Mouse (Mus musculus): ENCODE results near the gene March1. TPM values are rescaled to one million over a fixed set of nuclear protein-coding genes. Genes with fewer than 3 reads are reported as not detected.
"Not testable (repeated sequence)": the region's sequence is repeated elsewhere in the genome, so short reads cannot be mapped to it uniquely, and the experiment has no call there.

Gene March1
- total and polyA plus RNA-seq, 3 experiments = 0.04 TPM; not detected in 2

DNA sequence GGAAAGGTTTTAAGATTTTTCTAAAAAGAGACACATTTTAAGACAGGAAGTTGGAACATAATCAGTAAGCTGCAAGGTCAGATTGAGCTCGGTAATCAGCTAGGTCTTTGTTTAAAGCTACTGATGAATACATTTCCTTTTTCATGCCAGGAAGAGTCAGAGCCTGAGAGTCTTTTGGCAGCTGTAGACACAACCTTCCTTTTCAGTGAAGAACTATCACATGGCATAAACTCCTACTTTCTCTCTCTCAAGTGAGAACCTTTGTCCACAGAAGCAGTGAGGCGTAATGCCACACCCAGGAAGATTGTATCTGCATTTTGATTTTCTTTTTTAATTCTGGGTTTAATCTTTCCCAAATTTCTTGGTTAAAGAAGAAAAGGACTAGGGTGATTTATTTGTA, 795.4 kb downstream of the March1 start:
- DNase-seq (ENCODE audit: low read depth, low spot score) = no peak
- Histone ChIP-seq H3K27ac (ENCODE audit: control insufficient read depth, low read depth, low read length) (no peak overlapping the region), H3K4me3 (ENCODE audit: control insufficient read depth in 1 of 2, insufficient read depth in 1 of 2, low read depth in 2 of 2, low read length in 2 of 2) (no peak overlapping the region), H3K4me1 (ENCODE audit: control insufficient read depth in 1 of 2, insufficient read depth in 2 of 2, low read length in 2 of 2) (no peaks in the 10 kb centered on the region), H3K9ac (ENCODE audit: control insufficient read depth, low read depth, low read length, poor library complexity, severe bottlenecking) (no peak overlapping the region), H3K27me3 (ENCODE audit: control insufficient read depth in 1 of 2, insufficient read depth in 2 of 2, low read length in 2 of 2) (peaks cover 1 to 3% of the 10 kb centered on the region in 2 experiments; a peak in 2 of 4 replicates), H3K36me3 (ENCODE audit: control insufficient read depth in 1 of 2, insufficient read depth in 2 of 2, low read length in 2 of 2) (no peaks in the 10 kb centered on the region), H3K79me2 (ENCODE audit: control insufficient read depth, insufficient read depth, low read length, poor library complexity) (no peaks in the 10 kb centered on the region), H3K9me3 (replicated peaks; ENCODE audit: insufficient read depth, low read length) (no peaks in the 10 kb centered on the region)
- TF ChIP-seq ZKSCAN1 (IDR thresholded peaks at IDR 0.05; ENCODE audit: low read depth, low read length) (no peak), SMC3 (IDR thresholded peaks at IDR 0.05; ENCODE audit: low read depth, low read length) (no peak), NELFE (IDR thresholded peaks at IDR 0.05; ENCODE audit: low read depth, low read length) (no peak), MAX (IDR thresholded peaks at IDR 0.05; ENCODE audit: low read length) (no peak), TCF12 (IDR thresholded peaks at IDR 0.05; ENCODE audit: low read depth, low read length) (no peak), TAL1 (IDR thresholded peaks at IDR 0.05; ENCODE audit: low read length) (no peak), ZNF384 (IDR thresholded peaks at IDR 0.05; ENCODE audit: low read depth, low read length) (no peak)

- Histone ChIP-seq H3K27me3 (ENCODE audit: control insufficient read depth in 1 of 2, insufficient read depth in 2 of 2, low read length in 2 of 2) (peaks cover 0 to 3% of the 10 kb centered on the region in 2 experiments; a peak in 1 of 4 replicates), H3K79me2 (ENCODE audit: control insufficient read depth, insufficient read depth, low read length, poor library complexity) (no peaks in the 10 kb centered on the region), H3K4me1 (ENCODE audit: control insufficient read depth in 1 of 2, insufficient read depth in 2 of 2, low read length in 2 of 2) (no peaks in the 10 kb centered on the region), H3K36me3 (ENCODE audit: control insufficient read depth in 1 of 2, insufficient read depth in 2 of 2, low read length in 2 of 2) (no peaks in the 10 kb centered on the region), H3K27ac (ENCODE audit: control insufficient read depth, low read depth, low read length) (no peak overlapping the region), H3K4me3 (ENCODE audit: control insufficient read depth in 1 of 2, insufficient read depth in 1 of 2, low read depth in 2 of 2, low read length in 2 of 2) (no peak overlapping the region), H3K9ac (ENCODE audit: control insufficient read depth, low read depth, low read length, poor library complexity, severe bottlenecking) (no peak overlapping the region), H3K9me3 (replicated peaks; ENCODE audit: insufficient read depth, low read length) (no peaks in the 10 kb centered on the region)
- TF ChIP-seq ZC3H11A (IDR thresholded peaks at IDR 0.05; ENCODE audit: low read depth, low read length) (no peak), RAD21 (IDR thresholded peaks at IDR 0.05; ENCODE audit: low read depth, low read length) (no peak), TBP (IDR thresholded peaks at IDR 0.05; ENCODE audit: low read depth, low read length) (no peak)
- DNase-seq (ENCODE audit: low read depth, low spot score) = no peak
Observed at GRCm38 (mm10) chr8:66415234-66415633, 797.5 kb downstream of the March1 start.

DNA sequence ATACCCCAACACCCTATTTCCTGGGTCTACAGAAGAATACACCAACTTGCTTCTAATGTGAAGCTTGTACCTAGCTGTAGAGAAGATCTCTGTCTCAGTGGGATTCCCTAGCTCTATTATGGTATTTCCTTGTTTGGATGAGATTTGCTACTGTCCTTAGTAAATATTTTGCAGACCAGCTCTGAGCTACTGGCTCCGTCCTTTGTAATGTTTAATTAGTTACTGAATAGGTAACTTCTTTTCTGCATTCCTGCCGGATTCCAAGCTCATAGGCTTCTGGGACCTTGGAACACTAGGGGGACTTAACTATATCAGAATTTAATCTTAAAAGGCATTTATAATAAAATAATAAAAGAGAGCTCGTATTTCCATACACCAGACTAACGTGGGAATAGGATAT, 799.9 kb downstream of the March1 start:
- H3K36me3 ChIP-seq (ENCODE audit: control insufficient read depth in 1 of 2, insufficient read depth in 2 of 2, low read length in 2 of 2); H3K27ac ChIP-seq (ENCODE audit: control insufficient read depth, low read depth, low read length): not testable (repeated sequence)

GRCm38 (mm10) chr8:66430639-66431038, 812.9 kb downstream of the March1 start:
- H3K9ac ChIP-seq (ENCODE audit: control insufficient read depth, low read depth, low read length, poor library complexity, severe bottlenecking) = no peak overlapping the region
- H3K27me3 ChIP-seq (ENCODE audit: control insufficient read depth in 1 of 2, insufficient read depth in 2 of 2, low read length in 2 of 2) = no peaks in the 10 kb centered on the region; a peak in 1 of 4 replicates
- no peak overlapping the region for H3K27ac ChIP-seq (ENCODE audit: control insufficient read depth, low read depth, low read length)
- H3K9me3 ChIP-seq (replicated peaks; ENCODE audit: insufficient read depth, low read length) = no peaks in the 10 kb centered on the region
- H3K4me1 ChIP-seq (ENCODE audit: control insufficient read depth in 1 of 2, insufficient read depth in 2 of 2, low read length in 2 of 2) = no peaks in the 10 kb centered on the region
- no peaks in the 10 kb centered on the region for H3K79me2 ChIP-seq (ENCODE audit: control insufficient read depth, insufficient read depth, low read length, poor library complexity)
- H3K4me3 ChIP-seq (ENCODE audit: control insufficient read depth in 1 of 2, insufficient read depth in 1 of 2, low read depth in 2 of 2, low read length in 2 of 2) = no peak overlapping the region
- no peaks in the 10 kb centered on the region for H3K36me3 ChIP-seq (ENCODE audit: control insufficient read depth in 1 of 2, insufficient read depth in 2 of 2, low read length in 2 of 2)
- no peak for DNase-seq (ENCODE audit: low read depth, low spot score)
- TF ChIP-seq ZC3H11A (IDR thresholded peaks at IDR 0.05; ENCODE audit: low read depth, low read length) (no peak), CTCF (IDR thresholded peaks at IDR 0.05 in 2 of 3, conservative IDR thresholded peaks at IDR 0.05 in 1 of 3; ENCODE audit: control insufficient read depth in 1 of 3, insufficient read depth in 1 of 3, low read depth in 2 of 3, low read length in 3 of 3, poor library complexity in 1 of 3, severe bottlenecking in 1 of 3) (no peak), TCF12 (IDR thresholded peaks at IDR 0.05; ENCODE audit: low read depth, low read length) (no peak), EP300 (IDR thresholded peaks at IDR 0.05; ENCODE audit: low read depth in 1 of 2, low read length in 2 of 2) (no peak), KAT2A (conservative IDR thresholded peaks at IDR 0.05; ENCODE audit: low read depth, low read length) (no peak), CHD2 (IDR thresholded peaks at IDR 0.05; ENCODE audit: low read length) (no peak), CHD1 (IDR thresholded peaks at IDR 0.05; ENCODE audit: low read depth, low read length) (no peak), MAX (IDR thresholded peaks at IDR 0.05; ENCODE audit: low read length) (no peak), POLR2A (IDR thresholded peaks at IDR 0.05; ENCODE audit: control insufficient read depth in 1 of 2, insufficient read depth in 1 of 2, low read depth in 1 of 2, low read length in 2 of 2, poor library complexity in 1 of 2) (no peak), GATA1 (IDR thresholded peaks at IDR 0.05; ENCODE audit: low read depth, low read length) (no peak), RCOR1 (IDR thresholded peaks at IDR 0.05; ENCODE audit: low read depth, low read length) (no peak), GABPA (IDR thresholded peaks at IDR 0.05; ENCODE audit: low read depth, low read length) (no peak), E2F4 (IDR thresholded peaks at IDR 0.05; ENCODE audit: borderline replicate concordance, low read depth, low read length) (no peak), NRF1 (IDR thresholded peaks at IDR 0.05; ENCODE audit: insufficient read depth, low read depth, low read length, poor library complexity, severe bottlenecking) (no peak), UBTF (IDR thresholded peaks at IDR 0.05; ENCODE audit: borderline replicate concordance, insufficient read depth, low read depth, low read length) (no peak)

More for the DNA sequence above, 799.9 kb downstream of the March1 start:
- not testable (repeated sequence) for H3K9ac ChIP-seq (ENCODE audit: control insufficient read depth, low read depth, low read length, poor library complexity, severe bottlenecking); H3K9me3 ChIP-seq (replicated peaks; ENCODE audit: insufficient read depth, low read length); DNase-seq (ENCODE audit: low read depth, low spot score); H3K4me3 ChIP-seq (ENCODE audit: control insufficient read depth in 1 of 2, insufficient read depth in 1 of 2, low read depth in 2 of 2, low read length in 2 of 2); H3K27me3 ChIP-seq (ENCODE audit: control insufficient read depth in 1 of 2, insufficient read depth in 2 of 2, low read length in 2 of 2); H3K4me1 ChIP-seq (ENCODE audit: control insufficient read depth in 1 of 2, insufficient read depth in 2 of 2, low read length in 2 of 2); H3K79me2 ChIP-seq (ENCODE audit: control insufficient read depth, insufficient read depth, low read length, poor library complexity)

Data from MEL (cell line).